Mouse (Mus musculus) liver, postnatal 0 days (tissue): Measurements from ENCODE around the gene D130043K22Rik.
A peak's percentile ranks its signal among the peaks of the same experiment; 100 is the strongest.

Experiments
- CTCF ChIP-seq: sonication (generic); IDR thresholded peaks from 2 replicates; pipeline ENCODE4 v1.5.1; 2016; ENCODE audit warnings: antibody characterized with exemption, low read depth
- EP300 ChIP-seq: IDR thresholded peaks from 2 replicates; pipeline ENCODE4 v1.6.1; 2016; ENCODE audit warnings: antibody characterized with exemption, low read depth, mild to moderate bottlenecking

DNA sequence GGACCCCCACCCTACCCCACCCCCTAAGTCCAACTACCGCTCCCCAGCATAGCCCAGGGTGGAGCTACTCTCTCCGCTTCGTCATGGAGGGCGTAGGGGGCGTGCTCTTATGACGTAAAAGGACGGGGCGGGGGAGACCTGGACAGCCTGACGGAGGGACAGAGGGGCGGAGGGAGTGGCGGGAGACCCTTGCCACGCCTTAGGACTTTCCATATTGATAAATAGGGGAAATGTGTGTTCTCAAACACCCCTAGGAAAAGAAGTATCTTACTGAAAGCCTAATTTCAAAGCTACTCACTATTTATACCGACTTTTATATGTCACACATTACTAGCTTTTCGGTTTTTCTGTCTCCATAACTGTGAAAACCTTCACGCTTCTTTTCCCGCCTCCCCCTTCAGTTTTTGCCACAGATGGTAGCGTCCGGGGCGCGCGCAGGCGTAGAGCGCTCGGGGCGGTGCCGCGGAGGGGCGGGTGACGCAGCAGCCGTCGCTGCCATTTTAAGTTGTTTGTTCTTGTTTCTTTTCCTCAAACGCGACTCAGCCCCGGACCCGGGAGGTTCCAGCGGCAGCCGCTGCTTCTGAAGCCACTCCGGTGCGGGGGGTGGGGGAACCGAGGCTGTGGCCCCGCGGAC, 44.1 kb upstream of the D130043K22Rik start:
- TF ChIP-seq CTCF = peak; percentile 25; the same call in 1 of the 2 replicates
- peak; percentile 85; the same call in 1 of the 2 replicates for TF ChIP-seq EP300
